Comparison of ENCODE assay signal across 16 mouse cellular contexts in genomic region chr1:62823549-62824195, GRCm38 (mm10).
A peak's percentile ranks its signal among the peaks of the same experiment; 100 is the strongest.
DNase-seq lines count a peak whose midpoint lies in the region; ATAC-seq lines count a peak whose summit lies in the region.
"Had no signal": no experiment of that assay in that cellular context is flagged by ENCODE, and none has a peak within 500 bp of the region (broad histone marks: within the 10 kb centered on the region; RNA-seq: fewer than 3 reads in every experiment).

No protein-coding gene starts in this region.

- no peaks in the 10 kb centered on the region; the same call in 1 of the 2 replicates for H3K27me3 ChIP-seq in kidney, embryonic 14.5 days (ENCODE audit: control insufficient read depth, insufficient read depth, low read length)
- no peaks in the 10 kb centered on the region for H3K27me3 ChIP-seq in heart, embryonic 10.5 days (ENCODE audit: insufficient read depth, poor library complexity, severe bottlenecking)
- H3K27me3 ChIP-seq: heart, embryonic 15.5 days; limb, embryonic 15.5 days; neural tube, embryonic 12.5 days had no signal

- H3K9me3 ChIP-seq in kidney, embryonic 14.5 days (ENCODE audit: control insufficient read depth, low read length): no peaks in the 10 kb centered on the region
- no peaks in the 10 kb centered on the region for H3K9me3 ChIP-seq in heart, embryonic 10.5 days
- H3K9me3 ChIP-seq: heart, embryonic 15.5 days; limb, embryonic 15.5 days; midbrain, embryonic 13.5 days; neural tube, embryonic 12.5 days had no signal

- peak; percentile 34 for DNase-seq in gastrocnemius, adult 18-20 months (ENCODE audit: low spot score)
- DNase-seq in gastrocnemius, postnatal 25 days: no peak
- DNase-seq in kidney, postnatal 25 days: peak; percentile 40 to 63
- DNase-seq in heart, embryonic 10.5 days (ENCODE audit: low spot score): no peak
- peak; percentile 47 to 59 for DNase-seq in lung, postnatal 4 days
- no peak for DNase-seq in layer of hippocampus, postnatal 14 days (ENCODE audit: low spot score in 2 of 2)
- DNase-seq: B cell, adult 2 months; cerebellum, adult 9-10 months; forebrain, postnatal 0 days; retina, postnatal 1 day had no signal

- H3K9ac ChIP-seq in kidney, embryonic 14.5 days (ENCODE audit: low read depth, low read length): no peak overlapping the region
- H3K9ac ChIP-seq: forebrain, postnatal 0 days; heart, embryonic 15.5 days; limb, embryonic 15.5 days; midbrain, embryonic 13.5 days; neural tube, embryonic 12.5 days had no signal

- WGBS in kidney, embryonic 14.5 days: 66% methylated on average over 6 of the region's 6 CpGs
- 68% methylated on average over 6 of the region's 6 CpGs for WGBS in heart, embryonic 10.5 days

- H3K27ac ChIP-seq in kidney, embryonic 14.5 days (ENCODE audit: low read depth, low read length): no peak overlapping the region
- peak overlapping the region; percentile 62; the same call in 1 of the 2 replicates for H3K27ac ChIP-seq in heart, embryonic 10.5 days
- H3K27ac ChIP-seq: limb, embryonic 15.5 days; midbrain, embryonic 13.5 days; neural tube, embryonic 12.5 days had no signal

- no peak overlapping the region for H3K4me2 ChIP-seq in kidney, embryonic 14.5 days (replicated peaks; ENCODE audit: low read depth, low read length)
- H3K4me2 ChIP-seq: heart, embryonic 15.5 days; limb, embryonic 15.5 days; midbrain, embryonic 13.5 days; neural tube, embryonic 12.5 days had no signal

- H3K4me1 ChIP-seq in kidney, embryonic 14.5 days (ENCODE audit: control insufficient read depth, insufficient read depth, low read length): 0 out of 2 replicates have a peak, but pooled peaks cover 3% of the 10 kb centered on the region
- peaks cover 30% of the 10 kb centered on the region for H3K4me1 ChIP-seq in heart, embryonic 10.5 days
- H3K4me1 ChIP-seq: midbrain, embryonic 13.5 days had no signal

- no peak for ATAC-seq in kidney, embryonic 14.5 days (ENCODE audit: low FRiP score, low TSS enrichment)
- no peak for ATAC-seq in megakaryocyte-erythroid progenitor cell, adult 5-6 weeks (replicated peaks; ENCODE audit: low FRiP score, low TSS enrichment, poor library complexity, severe bottlenecking)
- ATAC-seq: forebrain, postnatal 0 days; midbrain, embryonic 13.5 days had no signal

- no peak overlapping the region for H3K4me3 ChIP-seq in kidney, embryonic 14.5 days (ENCODE audit: low read length)
- H3K4me3 ChIP-seq in heart, embryonic 10.5 days: no peak overlapping the region
- H3K4me3 ChIP-seq: heart, embryonic 15.5 days; limb, embryonic 15.5 days; midbrain, embryonic 13.5 days; neural tube, embryonic 12.5 days had no signal

- H3K36me3 ChIP-seq in kidney, embryonic 14.5 days (ENCODE audit: control insufficient read depth, insufficient read depth, low read length): no peaks in the 10 kb centered on the region
- H3K36me3 ChIP-seq in heart, embryonic 10.5 days: no peaks in the 10 kb centered on the region
- H3K36me3 ChIP-seq: heart, embryonic 15.5 days; midbrain, embryonic 13.5 days; neural tube, embryonic 12.5 days had no signal

Comparison
In these comparisons a context has a peak if more than half of its experiments do, and no peak if none do; other contexts are left out.
1. DNase-seq: peak in gastrocnemius, adult 18-20 months (single experiment), kidney, postnatal 25 days (2 of 2) and lung, postnatal 4 days (2 of 2); none in gastrocnemius, postnatal 25 days (single experiment), heart, embryonic 10.5 days (single experiment) and layer of hippocampus, postnatal 14 days (0 of 2).